Mouse (Mus musculus): Measurements from ENCODE around the gene Ccdc13. TPM values are rescaled to one million over a fixed set of nuclear protein-coding genes. Genes with fewer than 3 reads are reported as not detected.

Gene Ccdc13
- 2.6 and 2.7 TPM in 2 replicates for polyA plus RNA-seq (2016; fragmentation: Nextera tagmentation; extraction: Ambion mirVana)

GRCm38 (mm10) chr9:121838829-121839621, at the start of gene Ccdc13:
Ccdc13 (minus strand) TSS chr9:121839461.
- 3% methylated on average over 61 of the region's 61 CpGs for WGBS
- peak; percentile 94 for DNase-seq (ENCODE audit: low spot score)
- H3K4me1 ChIP-seq (replicated peaks), result peaks cover 14% of the 10 kb centered on the region
- H3K27ac ChIP-seq, result peak within 1 kb of the TSS; percentile 83
- peaks cover 10% of the 10 kb centered on the region for H3K27me3 ChIP-seq (ENCODE audit: insufficient read depth, poor library complexity, severe bottlenecking)
- peaks cover 12% of the 10 kb centered on the region; the same call in 1 of the 2 replicates for H3K9me3 ChIP-seq
- peak within 1 kb of the TSS; percentile 66 for H3K4me3 ChIP-seq
- H3K36me3 ChIP-seq, result no peaks in the 10 kb centered on the region

DNA sequence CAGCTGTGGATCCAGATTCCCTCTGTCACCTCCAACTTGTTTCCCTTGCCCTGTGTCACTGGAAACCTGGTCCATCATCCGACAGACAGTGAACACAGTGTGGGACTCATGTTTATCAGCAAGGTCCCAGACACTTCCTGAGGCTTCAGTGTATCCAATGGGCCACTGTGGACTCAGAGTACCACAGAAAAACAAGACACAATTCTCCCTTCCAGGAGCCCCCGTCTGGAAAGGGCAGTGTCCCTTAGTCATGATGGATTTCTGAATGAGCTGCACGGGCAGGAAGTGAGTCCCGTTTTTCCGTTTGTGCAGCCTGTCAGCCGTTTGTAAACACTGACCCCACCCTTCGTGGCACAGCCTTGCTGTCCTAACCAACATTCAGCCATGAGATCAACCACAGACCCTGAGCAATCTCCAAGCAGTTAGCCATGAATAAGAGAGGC, 42.8 kb upstream of the Ccdc13 start:
- 77% methylated on average over 7 of the region's 7 CpGs for WGBS
- no peak overlapping the region for H3K4me3 ChIP-seq
- H3K36me3 ChIP-seq, result no peaks in the 10 kb centered on the region
- H3K9me3 ChIP-seq, result no peaks in the 10 kb centered on the region
- H3K27me3 ChIP-seq (ENCODE audit: insufficient read depth, poor library complexity, severe bottlenecking), result no peaks in the 10 kb centered on the region
- DNase-seq (ENCODE audit: low spot score), result no peak
- peaks cover 4% of the 10 kb centered on the region; the same call in 1 of the 2 replicates for H3K4me1 ChIP-seq (replicated peaks)
- no peak overlapping the region for H3K27ac ChIP-seq

- Histone ChIP-seq H3K27me3 (ENCODE audit: insufficient read depth, poor library complexity, severe bottlenecking) (no peaks in the 10 kb centered on the region), H3K9me3 (no peaks in the 10 kb centered on the region), H3K36me3 (no peaks in the 10 kb centered on the region), H3K27ac (no peak overlapping the region), H3K4me1 (replicated peaks) (peaks cover 4% of the 10 kb centered on the region; the same call in 1 of the 2 replicates), H3K4me3 (no peak overlapping the region)
- no peak for DNase-seq (ENCODE audit: low spot score)
- 83% methylated on average over 6 of the region's 6 CpGs for WGBS
Measured at GRCm38 (mm10) chr9:121881301-121881700, 42.0 kb upstream of the Ccdc13 start.

DNA sequence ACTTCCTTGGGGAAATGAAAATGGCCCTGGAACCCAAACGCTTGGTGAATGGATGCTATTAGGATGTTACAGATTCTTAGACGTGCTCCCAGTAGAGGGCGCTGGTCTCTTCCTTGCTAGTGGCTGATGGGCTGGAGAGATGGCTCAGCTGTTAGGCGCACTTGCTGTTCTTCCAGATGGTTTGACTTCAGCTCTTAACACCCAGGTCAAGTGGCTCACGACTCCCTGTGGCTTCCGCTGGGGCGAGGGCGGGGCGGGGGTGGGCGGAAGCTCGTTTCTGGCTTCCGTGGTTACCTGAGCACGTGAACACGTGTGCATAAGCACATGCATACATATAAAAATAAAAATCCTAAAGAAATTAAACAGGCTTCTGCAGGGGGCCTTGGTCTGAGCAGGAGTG, 41.6 kb upstream of the Ccdc13 start:
- peak; percentile 60 for DNase-seq (ENCODE audit: low spot score)
- H3K4me1 ChIP-seq (replicated peaks), result peaks cover 4% of the 10 kb centered on the region; the same call in 1 of the 2 replicates
- no peaks in the 10 kb centered on the region for H3K9me3 ChIP-seq
- no peaks in the 10 kb centered on the region for H3K27me3 ChIP-seq (ENCODE audit: insufficient read depth, poor library complexity, severe bottlenecking)
- H3K27ac ChIP-seq, result no peak overlapping the region
- H3K36me3 ChIP-seq, result no peaks in the 10 kb centered on the region
- 31% methylated on average over 14 of the region's 14 CpGs for WGBS
- H3K4me3 ChIP-seq, result no peak overlapping the region

- Histone ChIP-seq H3K4me1 (replicated peaks) (peaks cover 4% of the 10 kb centered on the region; the same call in 1 of the 2 replicates), H3K27ac (no peak overlapping the region)
- WGBS, result 31% methylated on average over 3 of the region's 3 CpGs
Measured at GRCm38 (mm10) chr9:121877052-121877740, 37.9 kb upstream of the Ccdc13 start.

DNA sequence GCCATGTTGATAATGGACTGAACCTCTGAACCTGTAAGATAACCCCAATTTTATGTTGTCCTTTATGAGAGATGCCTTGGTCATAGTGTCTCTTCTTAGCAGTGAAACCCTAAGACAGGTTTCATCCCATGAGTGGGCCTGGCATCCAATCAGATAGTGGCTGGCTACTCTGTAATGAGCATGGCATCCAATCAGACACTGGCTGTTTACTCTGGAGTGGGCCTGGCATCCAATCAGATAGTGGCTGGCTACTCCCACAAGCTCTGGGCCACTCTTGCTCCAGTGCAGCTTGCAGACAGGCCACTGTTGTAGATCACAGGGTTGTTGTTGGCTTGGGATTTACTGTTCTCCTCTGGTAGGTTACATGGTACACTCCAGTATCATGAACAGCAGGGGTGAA, 34.3 kb upstream of the Ccdc13 start:
- no peaks in the 10 kb centered on the region for H3K4me1 ChIP-seq (replicated peaks)
- H3K9me3 ChIP-seq, result no peaks in the 10 kb centered on the region
- H3K27me3 ChIP-seq (ENCODE audit: insufficient read depth, poor library complexity, severe bottlenecking), result no peaks in the 10 kb centered on the region
- H3K36me3 ChIP-seq, result no peaks in the 10 kb centered on the region
- H3K27ac ChIP-seq, result no peak overlapping the region
- no peak overlapping the region for H3K4me3 ChIP-seq
- DNase-seq (ENCODE audit: low spot score), result no peak

More at GRCm38 (mm10) chr9:121877052-121877740, 37.9 kb upstream of the Ccdc13 start:
- DNase-seq (ENCODE audit: low spot score), result peak; percentile 35
- Histone ChIP-seq H3K27me3 (ENCODE audit: insufficient read depth, poor library complexity, severe bottlenecking) (no peaks in the 10 kb centered on the region), H3K9me3 (no peaks in the 10 kb centered on the region), H3K4me3 (no peak overlapping the region), H3K36me3 (no peaks in the 10 kb centered on the region)

- no peak for DNase-seq (ENCODE audit: low spot score)
- no peak overlapping the region for H3K4me3 ChIP-seq
- H3K27me3 ChIP-seq (ENCODE audit: insufficient read depth, poor library complexity, severe bottlenecking), result no peaks in the 10 kb centered on the region
- H3K36me3 ChIP-seq, result no peaks in the 10 kb centered on the region
- no peak overlapping the region for H3K27ac ChIP-seq
- H3K4me1 ChIP-seq (replicated peaks), result no peaks in the 10 kb centered on the region
- 88% methylated on average over 2 of the region's 2 CpGs for WGBS
- no peaks in the 10 kb centered on the region for H3K9me3 ChIP-seq
Measured at GRCm38 (mm10) chr9:121872062-121872683, 32.9 kb upstream of the Ccdc13 start.

GRCm38 (mm10) chr9:121869973-121870515, 30.8 kb upstream of the Ccdc13 start:
- Histone ChIP-seq H3K36me3 (no peaks in the 10 kb centered on the region), H3K4me1 (replicated peaks) (peaks cover 6% of the 10 kb centered on the region; the same call in 1 of the 2 replicates), H3K27ac (no peak overlapping the region), H3K9me3 (no peaks in the 10 kb centered on the region), H3K27me3 (ENCODE audit: insufficient read depth, poor library complexity, severe bottlenecking) (no peaks in the 10 kb centered on the region), H3K4me3 (no peak overlapping the region)
- WGBS, result 68% methylated on average over 4 of the region's 4 CpGs
- no peak for DNase-seq (ENCODE audit: low spot score)

GRCm38 (mm10) chr9:121869432-121869831, 30.2 kb upstream of the Ccdc13 start:
- Histone ChIP-seq H3K36me3 (no peaks in the 10 kb centered on the region), H3K27ac (no peak overlapping the region), H3K27me3 (ENCODE audit: insufficient read depth, poor library complexity, severe bottlenecking) (peaks cover 1% of the 10 kb centered on the region; the same call in 1 of the 2 replicates), H3K9me3 (no peaks in the 10 kb centered on the region), H3K4me1 (replicated peaks) (peaks cover 6% of the 10 kb centered on the region; the same call in 1 of the 2 replicates), H3K4me3 (no peak overlapping the region)
- WGBS, result 94% methylated on average over 5 of the region's 5 CpGs
- DNase-seq (ENCODE audit: low spot score), result no peak

DNA sequence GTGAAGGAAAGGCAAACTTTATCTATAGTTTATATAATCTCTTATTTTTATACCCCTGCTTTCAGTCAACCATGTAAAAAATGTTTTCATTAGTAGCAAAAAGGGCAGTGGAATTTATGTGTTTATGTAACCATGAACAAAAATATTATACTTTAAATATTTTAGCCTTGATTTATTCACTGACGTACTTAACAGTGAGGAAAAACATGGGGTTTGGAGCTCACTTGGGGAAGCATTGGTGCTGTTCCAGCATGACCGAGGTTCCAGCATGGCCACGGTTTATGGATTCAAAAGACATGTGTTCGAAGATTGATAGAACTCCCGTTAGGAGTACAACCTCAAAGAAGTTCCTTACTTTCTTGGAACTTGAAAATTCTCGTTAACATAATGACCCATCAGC, 29.0 kb upstream of the Ccdc13 start:
- Histone ChIP-seq H3K36me3 (no peaks in the 10 kb centered on the region), H3K27me3 (ENCODE audit: insufficient read depth, poor library complexity, severe bottlenecking) (peaks cover 3% of the 10 kb centered on the region; the same call in 1 of the 2 replicates), H3K9me3 (no peaks in the 10 kb centered on the region), H3K27ac (no peak overlapping the region), H3K4me1 (replicated peaks) (peaks cover 6% of the 10 kb centered on the region; the same call in 1 of the 2 replicates), H3K4me3 (no peak overlapping the region)
- WGBS, result 90% methylated on average over 6 of the region's 6 CpGs
- DNase-seq (ENCODE audit: low spot score), result no peak

DNA sequence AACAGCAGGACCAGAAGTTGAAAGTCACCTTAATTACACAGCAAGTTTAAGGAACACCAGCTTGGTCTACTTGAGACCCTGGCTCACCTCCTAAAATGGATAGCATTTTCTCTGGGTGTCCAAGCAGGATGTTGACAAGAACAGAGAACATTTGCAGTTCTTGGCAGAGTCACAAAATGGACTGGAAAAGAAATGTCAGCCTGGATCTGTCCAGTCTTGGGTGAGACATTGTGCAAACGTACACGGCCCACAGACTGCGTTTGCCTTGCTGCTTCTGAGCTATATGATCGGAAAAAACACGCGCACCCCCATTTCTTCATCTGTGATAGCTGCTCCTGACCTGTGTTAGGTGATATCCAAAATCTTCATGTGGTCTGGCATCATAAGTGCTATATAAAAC, 28.4 kb upstream of the Ccdc13 start:
- H3K36me3 ChIP-seq, result no peaks in the 10 kb centered on the region
- peaks cover 5% of the 10 kb centered on the region; the same call in 1 of the 2 replicates for H3K27me3 ChIP-seq (ENCODE audit: insufficient read depth, poor library complexity, severe bottlenecking)
- no peak for DNase-seq (ENCODE audit: low spot score)
- no peaks in the 10 kb centered on the region for H3K9me3 ChIP-seq
- H3K4me3 ChIP-seq, result no peak overlapping the region
- H3K4me1 ChIP-seq (replicated peaks), result peaks cover 6% of the 10 kb centered on the region; the same call in 1 of the 2 replicates
- 92% methylated on average over 6 of the region's 6 CpGs for WGBS
- H3K27ac ChIP-seq, result no peak overlapping the region

GRCm38 (mm10) chr9:121865425-121866008, 26.3 kb upstream of the Ccdc13 start:
- H3K27ac ChIP-seq, result no peak overlapping the region
- no peak overlapping the region for H3K4me3 ChIP-seq
- peaks cover 5% of the 10 kb centered on the region; the same call in 1 of the 2 replicates for H3K27me3 ChIP-seq (ENCODE audit: insufficient read depth, poor library complexity, severe bottlenecking)
- no peaks in the 10 kb centered on the region for H3K36me3 ChIP-seq
- H3K9me3 ChIP-seq, result no peaks in the 10 kb centered on the region
- 45% methylated on average over 3 of the region's 3 CpGs for WGBS
- DNase-seq (ENCODE audit: low spot score), result no peak
- H3K4me1 ChIP-seq (replicated peaks), result peaks cover 6% of the 10 kb centered on the region; the same call in 1 of the 2 replicates
